Mouse (Mus musculus): ENCODE results near the gene Gm37240.
A peak's percentile ranks its signal among the peaks of the same experiment; 100 is the strongest.

DNA sequence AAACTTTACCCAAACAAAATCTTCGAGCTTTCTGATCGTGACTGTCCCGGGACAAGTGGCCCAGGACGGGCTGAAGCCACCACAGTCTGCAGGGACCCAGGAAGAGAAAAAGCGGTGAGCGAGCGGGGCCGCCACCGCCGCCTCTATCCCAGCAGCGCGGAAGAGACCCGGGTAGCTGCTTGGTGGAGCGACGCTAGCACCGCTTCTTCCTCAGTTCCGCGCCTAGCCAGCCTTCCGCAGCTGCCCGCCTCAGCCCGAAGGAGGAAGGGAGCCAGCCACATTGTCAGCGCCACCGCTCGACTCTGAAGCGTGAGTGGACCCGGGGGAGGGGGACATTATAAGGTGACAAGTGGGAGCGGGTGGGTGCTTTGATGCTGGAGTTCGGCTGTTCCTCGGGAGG, 1071.9 kb downstream of the Gm37240 start:
- TF ChIP-seq CTCF (IDR thresholded peaks at IDR 0.05; ENCODE audit: control insufficient read depth, insufficient read depth, low read length): no peak
- TF ChIP-seq POLR2A (IDR thresholded peaks at IDR 0.05; ENCODE audit: borderline replicate concordance, control insufficient read depth, low read depth, low read length): peak; percentile 50; the same call in 1 of the 2 replicates
